Mouse (Mus musculus): ENCODE results near the gene Borcs7. TPM values are rescaled to one million over a fixed set of nuclear protein-coding genes. Genes with fewer than 3 reads are reported as not detected.

Gene Borcs7
- total RNA-seq (2021) = 14.4 and 18.0 TPM in 2 replicates
- long read RNA-seq, transcript Borcs7-201 (5 exons, 2,176 nt) = major isoform, 9 of 11 reads
- long read RNA-seq, partial matches to known transcripts = 0 of 11 reads
- long read RNA-seq, other reads (novel, unspliced or antisense) = 2 of 11 reads

DNA sequence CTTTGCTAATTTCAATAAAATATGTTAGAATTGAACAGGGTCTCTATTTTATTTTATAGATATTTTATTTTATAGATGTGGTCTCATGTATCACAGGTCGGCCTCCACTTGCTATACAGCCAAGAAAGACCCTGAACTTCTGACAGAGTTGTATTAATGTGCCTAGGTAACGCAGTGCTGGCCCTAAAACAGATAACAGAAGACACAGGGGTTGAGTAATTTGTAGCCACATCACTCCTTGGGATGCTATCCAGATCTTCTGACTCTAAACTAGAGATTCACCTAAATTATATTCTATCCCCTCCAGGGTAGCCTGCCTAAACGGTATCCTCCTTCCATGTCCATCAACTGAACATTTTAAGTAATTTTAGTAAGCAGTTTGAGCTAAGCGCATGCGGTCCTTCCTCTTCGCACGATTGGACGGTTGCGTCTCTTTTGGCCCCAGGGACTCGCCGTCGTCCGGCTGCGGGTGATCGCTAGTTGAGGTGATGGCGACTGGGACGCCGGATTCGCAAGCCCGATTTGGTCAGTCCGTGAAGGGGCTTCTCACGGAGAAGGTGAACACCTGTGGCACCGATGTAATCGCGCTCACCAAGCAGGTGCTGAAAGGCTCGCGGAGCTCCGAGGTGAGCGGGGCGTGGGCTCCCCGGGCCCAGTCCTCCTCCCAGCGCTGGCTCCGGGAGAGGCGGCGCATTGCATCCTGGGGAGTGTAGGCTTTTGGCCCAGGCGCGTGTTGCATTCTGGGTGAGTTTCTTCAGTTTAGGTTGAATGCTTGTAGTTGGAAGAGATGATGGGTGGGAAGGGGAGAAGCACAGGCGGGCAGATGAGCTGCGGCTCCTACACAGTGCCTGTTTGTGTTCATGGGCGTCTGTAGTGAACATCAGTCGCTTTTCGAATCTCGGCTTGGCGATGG lies at the start of gene Borcs7:
Gene Borcs7 (plus strand): TSS at position 447 of the 913 bp plus-strand sequence.
- DNase-seq = peak; percentile 87

DNA sequence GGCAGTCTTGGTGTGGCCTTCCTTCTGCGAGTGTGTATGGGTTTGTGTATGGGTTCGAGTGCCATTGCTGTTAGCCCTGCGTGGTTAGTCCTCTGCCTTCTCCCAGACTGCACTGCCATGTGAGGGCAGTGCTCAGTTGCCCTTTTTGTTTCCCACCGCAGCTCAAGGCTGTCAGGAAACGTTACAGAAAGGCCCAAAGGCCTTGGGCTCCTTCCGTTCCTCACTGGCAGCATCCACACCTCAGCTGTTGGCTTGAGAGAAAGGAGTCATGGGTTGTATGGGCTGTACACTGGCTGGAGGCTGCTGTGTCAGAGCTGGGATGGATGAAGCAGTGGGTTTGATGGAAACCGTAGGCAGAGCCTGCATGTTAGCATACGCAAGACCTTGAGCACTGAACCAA lies 48.9 kb upstream of the Borcs7 start:
- no peak for DNase-seq

DNA sequence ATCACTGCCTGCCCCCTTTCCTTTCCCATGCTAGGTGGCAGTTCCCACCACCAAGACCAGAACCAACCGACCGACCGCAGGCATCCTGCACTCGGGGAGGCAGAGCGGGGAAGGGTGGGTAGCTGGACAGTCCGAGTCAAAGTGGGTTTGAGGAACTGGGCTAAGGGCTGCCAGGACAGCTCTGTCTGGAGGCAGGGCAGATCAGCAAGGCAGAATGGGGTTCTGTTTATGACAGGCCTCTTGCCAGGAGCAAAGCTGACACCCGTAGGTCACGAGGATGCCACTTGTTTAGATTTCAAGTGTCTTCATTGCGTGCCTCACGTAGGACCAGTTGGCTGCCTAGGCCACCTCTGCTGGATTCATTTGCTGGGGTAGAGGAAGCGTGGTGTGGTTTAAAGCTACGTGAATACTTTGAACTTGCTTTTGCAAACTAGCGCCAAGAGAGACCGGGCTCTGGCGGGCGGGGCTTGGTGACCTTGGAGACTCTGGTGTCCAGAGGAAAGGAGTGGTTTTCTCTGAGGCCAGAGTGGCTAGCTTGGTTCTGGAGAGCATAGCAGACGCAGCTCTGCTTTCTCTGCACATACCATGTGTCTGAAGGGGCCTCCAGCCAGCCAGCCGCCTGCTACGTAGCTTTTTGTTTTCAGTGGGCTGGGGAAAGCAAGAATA lies 48.2 kb upstream of the Borcs7 start:
- DNase-seq = peak; percentile 82

DNA sequence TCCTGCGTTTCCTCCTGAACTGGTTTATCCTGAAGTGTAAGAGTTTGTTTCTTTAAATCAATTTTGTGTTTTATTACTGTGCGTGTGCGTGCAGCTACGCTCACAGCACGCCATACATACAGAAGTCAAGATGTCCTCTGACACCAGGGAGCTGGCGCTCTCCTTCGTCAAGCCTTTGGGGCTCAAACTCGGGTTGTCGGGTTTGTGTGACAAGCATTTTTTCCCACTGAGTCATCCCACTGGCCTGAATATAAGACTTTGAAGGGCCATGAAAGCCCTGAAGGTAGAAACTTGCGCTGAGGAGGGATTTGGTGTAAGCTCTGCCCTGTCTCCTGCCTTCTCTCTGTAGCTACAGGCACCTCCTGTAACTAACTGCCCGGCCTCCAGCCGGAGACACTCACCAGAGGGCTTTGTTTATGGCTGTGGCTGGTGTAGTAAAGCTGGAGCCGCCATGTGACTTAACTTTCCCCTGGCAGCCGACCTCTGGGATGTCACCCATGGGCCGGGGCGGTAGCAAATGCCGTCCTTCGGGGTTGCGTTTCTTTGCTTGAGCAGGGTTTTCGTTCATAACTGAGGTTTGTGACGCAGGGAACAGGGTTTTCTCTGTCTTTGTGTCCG lies 47.5 kb upstream of the Borcs7 start:
- DNase-seq = no peak

DNA sequence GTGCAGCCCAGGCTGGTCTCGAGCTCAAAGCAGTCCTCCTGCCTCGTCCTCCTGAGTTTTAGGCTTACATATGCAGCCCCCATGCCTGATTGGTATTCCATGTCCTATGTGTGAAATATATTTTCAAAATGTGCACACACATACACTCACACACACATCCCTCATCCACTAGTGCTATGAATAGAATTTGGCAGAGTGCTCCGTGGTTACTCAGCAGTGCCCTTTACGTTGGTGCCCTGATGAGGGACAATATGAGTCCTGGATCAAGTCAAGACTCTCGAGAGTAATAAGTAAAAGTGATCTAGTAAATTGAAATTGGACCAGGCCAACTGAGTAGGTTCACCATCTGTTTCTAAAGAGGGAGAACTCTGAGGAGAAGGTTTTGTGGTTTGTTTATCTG lies 46.5 kb upstream of the Borcs7 start:
- DNase-seq = no peak

DNA sequence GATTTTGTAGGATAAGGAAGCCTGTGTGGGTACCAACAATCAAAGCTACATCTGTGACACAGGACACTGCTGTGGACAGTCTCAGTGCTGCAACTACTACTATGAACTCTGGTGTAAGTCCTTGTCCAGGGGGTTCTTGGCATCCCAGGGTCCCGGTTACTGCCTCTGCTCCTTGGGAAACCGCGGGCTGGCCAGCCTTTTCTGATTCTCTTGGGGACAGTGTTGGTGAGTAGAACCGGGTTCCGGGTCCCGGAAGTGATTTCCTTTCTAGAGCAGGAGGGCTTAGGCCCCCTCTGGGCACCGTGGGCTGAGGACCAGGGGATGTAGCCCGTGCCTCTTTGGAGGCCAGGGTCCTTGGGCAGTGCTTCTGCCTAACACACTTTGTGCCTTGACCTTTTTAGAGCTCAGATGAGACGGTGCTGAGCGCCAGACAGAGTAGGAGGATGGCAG lies 45.3 kb upstream of the Borcs7 start:
- DNase-seq = no peak

DNA sequence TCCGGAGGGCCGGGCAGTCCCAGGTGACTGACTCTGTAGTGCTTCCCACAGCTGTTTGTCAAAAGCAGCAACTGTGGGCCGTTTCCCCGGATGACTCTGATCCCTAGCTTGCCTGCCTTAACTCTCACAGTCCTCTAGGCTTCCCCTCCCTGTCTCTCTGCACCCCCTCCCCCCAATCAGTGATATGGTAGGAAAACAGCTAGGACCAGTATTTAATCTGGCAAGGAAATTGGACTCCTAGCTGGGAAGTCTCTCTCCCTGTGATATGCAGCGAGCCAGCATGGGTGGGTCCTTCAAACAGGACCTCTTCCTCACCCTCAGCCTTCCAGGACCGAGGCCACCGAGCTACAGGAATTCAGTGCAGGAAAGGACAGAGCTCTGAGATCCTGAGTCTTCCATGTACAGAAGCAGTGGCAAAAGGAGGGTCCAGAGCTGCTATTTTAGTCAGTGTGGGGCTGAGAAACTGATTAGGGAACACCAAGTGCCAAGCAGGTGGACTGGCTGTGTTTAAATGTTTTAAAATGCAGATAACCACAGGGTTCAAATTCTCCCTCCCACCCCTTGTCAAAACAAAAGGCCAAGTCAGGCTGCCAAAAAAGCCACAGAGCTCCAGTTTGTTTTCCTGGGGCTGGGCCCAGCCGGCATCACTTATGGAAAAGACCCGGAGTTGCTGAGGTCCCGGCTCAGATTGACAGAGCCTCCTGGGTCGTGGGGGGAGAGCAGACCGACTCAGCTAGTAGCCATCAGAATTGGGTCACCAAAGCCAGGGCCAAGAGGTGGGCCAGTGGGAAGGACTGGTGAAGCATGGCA lies 44.7 kb upstream of the Borcs7 start:
- DNase-seq = no peak

DNA sequence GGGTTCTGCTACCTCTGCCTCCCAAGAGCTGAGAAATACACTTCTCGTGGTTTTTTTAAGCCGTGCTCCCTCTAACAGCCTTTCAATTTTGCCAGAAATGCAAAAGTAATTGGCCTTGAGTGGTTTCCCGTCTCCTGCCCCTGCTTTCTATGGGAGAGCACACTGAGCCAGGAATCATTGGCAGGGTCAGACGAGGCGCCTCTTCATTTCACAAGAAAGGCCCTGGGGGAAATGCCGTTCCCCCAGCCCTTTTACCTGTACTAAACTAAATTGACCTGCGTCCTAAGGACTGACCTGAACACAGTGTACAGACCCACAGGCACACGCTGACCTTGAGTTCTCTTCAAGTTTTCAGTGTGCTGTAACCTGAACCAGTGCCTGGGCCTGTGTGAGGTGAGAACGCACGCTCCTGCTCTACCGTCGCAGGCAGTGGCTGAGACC lies 43.6 kb upstream of the Borcs7 start:
- DNase-seq = no peak

DNA sequence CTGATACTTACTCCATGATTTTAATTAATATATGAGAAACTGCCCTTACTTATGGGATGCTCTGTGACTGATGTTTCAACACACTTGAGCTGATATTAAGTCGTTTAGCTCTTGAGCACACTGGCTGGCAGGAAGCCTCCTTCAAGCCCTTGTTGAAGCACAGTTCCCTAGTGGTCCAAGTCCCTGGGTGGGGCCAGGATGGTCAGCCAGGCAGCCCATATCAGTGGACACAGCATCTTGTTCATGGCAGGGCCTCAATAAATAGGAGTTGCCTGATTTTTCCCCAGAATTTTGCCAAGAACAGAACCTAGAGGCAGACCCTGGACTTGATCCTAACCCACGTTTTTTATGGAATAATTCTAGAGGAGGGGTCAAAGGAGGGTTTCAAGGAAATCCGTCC lies 42.5 kb upstream of the Borcs7 start:
- DNase-seq = no peak

DNA sequence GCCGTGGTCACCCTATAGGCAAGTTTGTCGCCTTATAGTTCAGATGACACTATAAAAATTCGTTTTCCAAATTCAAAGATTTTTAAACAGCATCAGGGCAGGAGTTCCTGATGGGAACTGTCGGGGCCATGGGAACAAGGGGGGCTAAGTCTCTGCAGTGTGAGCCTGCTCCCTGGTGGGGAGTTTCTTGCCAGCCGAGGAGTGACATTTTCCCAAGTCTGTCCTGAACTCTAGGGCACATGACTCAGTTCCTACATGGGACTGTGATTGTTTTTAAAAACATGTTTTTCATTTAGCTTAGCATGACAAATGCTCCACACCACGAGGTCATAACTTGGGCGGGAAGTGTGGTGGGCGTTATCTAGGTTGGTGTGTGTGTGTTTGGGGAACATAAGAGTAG lies 41.9 kb upstream of the Borcs7 start:
- no peak for DNase-seq

DNA sequence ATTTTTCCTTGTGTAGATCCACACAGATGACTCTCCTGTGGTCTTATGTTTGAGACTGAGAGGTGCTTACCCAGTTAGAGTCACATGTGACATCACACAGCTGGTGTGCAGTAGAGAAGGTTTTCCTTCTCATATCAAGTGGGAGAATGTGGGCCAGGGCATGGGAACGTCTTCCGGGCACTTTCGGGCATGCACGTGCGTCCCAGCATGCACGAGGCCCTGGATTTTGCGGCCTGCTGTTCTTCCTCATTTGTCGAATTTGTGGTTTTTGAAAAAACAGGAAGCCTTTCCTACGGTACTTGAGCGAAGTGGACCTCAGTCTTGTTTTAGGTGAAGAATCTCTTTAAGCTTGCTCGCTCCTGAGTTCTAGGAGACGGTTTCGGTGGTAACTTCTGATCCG lies 41.1 kb upstream of the Borcs7 start:
- no peak for DNase-seq

DNA sequence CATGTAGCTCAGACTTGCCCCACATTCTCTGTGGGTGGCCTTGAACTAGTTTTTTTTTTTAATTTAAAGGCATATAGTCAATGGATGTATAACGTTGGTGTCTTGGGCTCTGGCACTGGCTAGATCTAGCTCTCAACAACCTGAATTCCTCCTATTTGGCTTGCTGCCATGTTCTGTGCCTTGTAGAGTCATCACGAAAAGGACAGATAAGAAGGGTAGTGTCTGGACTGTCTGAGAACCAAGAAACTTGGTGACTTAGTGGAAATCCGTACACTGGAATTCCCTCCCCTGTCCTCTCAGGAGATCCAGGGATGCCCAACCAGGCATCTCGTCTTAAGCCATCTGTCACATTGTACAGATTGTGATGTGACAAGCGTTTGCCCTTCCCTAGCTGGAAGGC lies 36.5 kb upstream of the Borcs7 start:
- no peak for DNase-seq

DNA sequence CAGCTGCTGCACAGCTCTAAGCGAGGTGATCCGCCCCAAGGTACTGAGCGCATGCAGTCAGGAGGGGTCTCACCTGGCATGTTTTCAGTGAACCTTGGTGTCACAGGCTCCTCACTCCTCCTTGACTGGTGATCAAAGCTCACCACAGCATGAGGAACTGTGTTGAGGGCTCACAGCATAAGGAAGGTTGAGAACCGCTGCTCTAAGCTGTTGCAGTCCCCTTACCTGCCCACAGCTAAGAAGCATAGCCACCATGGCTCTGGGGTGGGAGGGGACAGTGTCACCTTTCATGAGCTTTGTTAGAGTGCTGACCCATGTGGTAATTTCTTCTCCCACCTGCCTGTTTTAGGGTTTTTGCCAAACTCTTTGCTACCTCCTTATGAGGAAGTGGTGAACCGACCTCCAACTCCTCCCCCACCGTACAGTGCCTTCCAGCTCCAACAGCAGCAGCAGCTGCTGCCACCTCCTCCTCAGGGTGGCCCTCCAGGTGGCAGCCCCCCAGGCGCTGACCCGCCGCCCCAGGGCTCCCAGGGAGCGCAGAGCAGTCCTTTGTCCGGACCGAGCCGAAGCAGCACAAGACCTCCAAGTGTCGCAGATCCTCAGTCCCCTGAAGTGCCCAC lies 36.0 kb upstream of the Borcs7 start:
- no peak for DNase-seq

DNA sequence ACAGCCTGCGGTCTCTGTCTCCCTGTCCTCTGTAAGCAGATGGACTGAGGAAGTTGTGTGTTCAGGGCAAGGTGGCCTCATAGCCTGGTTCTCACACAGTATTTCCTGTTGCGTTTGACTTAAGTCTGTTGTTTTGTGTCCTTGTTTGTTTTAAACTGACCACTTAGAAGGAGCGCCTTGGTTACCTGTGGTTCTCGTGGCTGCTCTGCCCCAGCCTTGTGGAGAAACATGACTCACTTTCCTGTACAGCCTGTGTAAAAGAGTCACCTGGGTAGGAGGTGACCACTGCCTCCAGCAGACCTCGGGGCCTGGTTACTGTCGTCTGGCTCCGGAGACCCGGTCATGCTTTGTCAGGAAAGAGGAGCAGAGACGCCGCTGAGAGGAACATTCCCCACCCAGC lies 34.1 kb upstream of the Borcs7 start:
- DNase-seq = no peak

DNA sequence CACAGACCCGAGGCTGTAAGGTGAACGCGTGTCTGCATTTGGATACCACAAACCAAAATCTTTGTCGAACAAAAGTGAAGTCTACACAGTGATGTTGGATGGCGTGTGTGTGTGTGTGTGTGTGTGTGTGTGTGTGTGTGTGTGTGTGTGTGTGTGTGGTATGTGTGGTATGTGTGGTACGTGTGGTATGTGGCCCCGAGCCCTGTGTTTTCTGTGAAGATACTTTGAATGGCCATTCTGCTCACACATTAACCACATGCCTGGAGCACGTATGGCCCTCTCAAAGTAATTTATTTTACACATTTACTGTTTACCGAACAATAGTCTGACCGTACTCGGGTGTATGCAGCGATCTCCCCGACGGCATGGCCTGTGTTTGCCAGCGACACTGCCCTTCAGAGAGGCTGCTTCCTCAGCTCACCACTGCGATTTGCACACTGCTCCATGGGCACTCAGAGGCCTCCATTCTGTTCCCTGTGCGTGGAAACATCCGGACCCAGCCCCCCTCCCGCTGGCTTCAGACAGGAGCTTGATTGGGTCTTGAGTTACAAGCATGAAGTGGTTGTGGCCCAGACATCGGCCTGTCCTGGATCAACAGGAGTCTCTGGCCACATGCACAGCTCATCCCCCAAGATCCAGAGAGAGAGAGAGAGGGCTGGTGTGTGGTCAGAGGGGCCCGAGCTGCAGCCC lies 33.4 kb upstream of the Borcs7 start:
- DNase-seq = no peak

DNA sequence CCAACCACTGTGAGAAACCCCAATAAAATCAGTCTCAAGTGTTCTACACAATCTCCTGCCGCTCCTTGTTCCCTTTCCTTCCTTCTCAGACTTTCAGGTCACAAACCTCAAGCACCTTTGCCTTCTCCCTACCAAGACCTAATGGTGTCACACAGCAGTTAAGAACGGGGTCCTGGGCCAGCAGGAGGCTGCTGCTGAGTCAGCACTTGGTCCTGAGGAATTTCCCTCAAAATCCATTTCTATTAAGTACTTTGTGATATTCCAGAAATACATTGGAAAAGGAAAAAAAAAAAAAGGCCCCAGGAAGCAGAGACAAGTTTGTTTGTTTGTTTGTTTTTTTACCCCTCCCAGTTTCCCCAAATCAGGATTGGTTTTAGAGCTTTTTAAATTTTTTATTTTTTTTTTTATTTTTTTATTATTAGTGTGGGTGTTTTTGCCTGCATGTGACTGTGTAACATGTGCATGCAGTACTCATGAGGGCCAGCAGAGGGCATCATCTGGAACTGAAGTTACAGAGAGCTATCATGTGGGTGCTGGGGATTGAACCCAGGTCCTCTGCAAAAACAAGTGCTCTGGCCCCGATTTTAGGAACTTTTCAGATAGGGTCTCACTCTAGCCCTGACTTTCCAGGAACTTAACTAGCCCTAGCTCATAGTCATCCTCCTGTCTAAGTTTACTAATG lies 32.2 kb upstream of the Borcs7 start:
- no peak for DNase-seq

DNA sequence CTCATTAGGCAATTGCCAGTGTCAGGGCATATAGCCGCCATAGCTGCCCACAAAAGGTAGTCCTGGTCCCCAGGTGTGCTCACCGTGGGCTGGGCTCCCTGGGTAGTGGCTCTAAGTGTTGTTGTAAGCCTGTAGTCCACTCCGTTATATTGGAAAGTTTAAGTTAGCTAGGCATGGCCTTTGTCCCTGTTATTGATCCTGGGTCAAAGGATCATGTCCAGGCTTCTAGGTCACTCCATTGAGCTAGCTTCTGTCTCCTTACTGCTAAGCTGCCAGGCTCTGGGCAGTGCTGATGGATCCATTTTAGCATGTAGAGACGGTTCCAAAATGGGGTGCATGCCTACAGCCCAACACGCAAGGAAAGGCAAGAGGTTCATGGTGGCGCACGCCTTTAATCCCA lies 31.4 kb upstream of the Borcs7 start:
- no peak for DNase-seq

DNA sequence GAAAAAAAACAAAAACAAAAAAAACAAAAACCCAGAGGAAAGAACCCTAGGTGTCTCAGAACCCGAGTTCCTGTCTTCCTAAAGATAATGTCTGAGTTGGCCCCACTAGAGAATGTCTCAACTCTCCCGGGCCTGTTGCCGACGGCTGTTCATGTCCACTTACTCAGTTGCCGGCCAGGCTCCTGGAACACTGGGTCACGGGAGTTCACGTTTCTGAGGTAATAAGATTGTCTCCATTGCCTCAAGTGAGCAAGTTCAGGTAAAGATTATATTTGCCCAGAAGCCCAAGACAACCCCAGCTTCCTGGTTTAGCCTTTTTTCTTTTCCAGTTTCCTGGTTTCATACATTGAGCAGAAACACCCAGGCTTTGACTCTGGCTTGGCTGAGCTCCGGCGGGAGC lies 30.9 kb upstream of the Borcs7 start:
- DNase-seq = no peak

DNA sequence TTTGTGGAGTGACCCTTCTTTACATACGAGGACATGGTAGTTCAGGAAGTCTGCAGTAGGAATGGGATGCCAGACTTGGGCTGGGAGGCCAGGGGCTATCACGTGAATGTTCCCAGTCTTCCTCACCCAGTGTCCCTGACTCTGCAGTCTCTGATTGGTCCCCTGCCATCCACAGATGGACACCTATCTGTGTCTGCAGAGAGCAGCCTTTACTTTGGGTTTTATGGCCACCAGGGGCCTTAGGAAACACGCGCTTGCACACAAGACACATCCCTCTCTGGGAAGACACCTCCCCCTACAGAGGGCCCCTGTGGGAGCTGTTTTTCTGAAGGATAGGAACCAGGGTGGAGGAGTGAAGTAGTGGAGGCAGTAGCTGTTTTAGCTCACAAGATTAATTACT lies 28.2 kb upstream of the Borcs7 start:
- no peak for DNase-seq

DNA sequence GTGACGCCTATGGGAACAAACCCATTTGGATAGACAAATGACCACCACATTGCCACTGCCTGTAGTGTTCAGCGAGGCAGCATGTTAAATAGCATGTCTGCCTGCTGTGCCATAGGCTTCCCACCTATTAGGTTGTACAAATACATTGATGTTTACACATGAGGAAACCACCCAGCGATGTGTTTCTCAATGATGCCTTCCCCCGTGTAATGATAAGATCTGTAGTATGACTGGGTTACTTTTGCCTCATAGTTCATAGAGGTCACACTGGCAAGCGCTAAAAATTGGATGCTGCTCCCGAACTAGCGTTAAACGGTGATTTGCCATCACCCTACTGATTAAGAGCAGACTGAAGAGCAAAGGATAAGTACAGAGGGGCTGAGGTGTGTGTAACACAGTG lies 27.5 kb upstream of the Borcs7 start:
- DNase-seq = no peak

Data from adrenal gland, postnatal 25 days (tissue).